Mouse (Mus musculus) heart, postnatal 0 days (tissue): Measurements from ENCODE around the gene Tbrg4.

ENCODE experiments used
- CTCF ChIP-seq: IDR thresholded peaks from 2 replicates; pipeline ENCODE4 v1.5.1; 2016; ENCODE audit warnings: antibody characterized with exemption, control low read depth, low read depth
- EP300 ChIP-seq: IDR thresholded peaks from 2 replicates; pipeline ENCODE4 v1.6.1; 2016; ENCODE audit warnings: antibody characterized with exemption, low read depth

DNA sequence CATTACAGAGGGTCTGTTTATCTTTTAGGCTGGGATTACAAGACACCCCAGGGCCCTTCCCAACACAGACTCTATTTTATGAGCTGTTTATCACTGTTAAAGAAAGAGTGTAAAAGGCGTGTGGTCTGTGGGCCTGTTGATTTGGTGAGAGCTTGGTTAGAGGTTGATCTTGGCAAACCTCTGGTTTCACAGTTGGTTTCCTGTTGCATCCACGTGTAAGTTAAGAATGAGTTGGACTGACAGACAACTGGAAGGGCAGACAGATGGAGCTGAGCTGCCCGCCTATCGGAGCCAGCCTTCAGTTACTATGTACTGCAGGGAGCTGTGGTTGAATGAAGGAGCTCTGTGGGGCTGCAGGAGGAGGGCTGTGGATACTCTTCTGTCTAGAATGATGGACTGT is 59.4 kb downstream of the Tbrg4 start:
- TF ChIP-seq CTCF (no peak), EP300 (no peak)
